Mouse (Mus musculus): ENCODE measurements around the gene Fkbp6.

Gene Fkbp6

DNA sequence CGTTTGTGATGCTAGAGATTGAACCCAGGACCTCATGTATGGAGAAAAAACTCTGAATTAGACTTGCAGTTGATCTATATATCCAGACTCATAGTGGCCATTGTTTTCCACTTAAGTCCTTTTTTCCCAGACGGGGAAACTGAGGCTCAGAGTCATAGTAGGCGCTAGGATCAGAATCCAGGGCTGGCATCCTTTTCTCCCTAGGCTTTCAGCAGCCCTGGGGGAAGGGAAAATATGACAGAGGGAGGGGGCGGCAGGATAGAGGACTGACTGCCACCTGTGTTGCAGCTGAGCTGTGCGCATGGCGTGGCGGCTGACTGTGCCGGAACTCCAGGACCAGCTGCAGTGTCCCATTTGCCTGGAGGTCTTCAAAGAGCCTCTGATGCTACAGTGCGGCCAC is 3.2 kb upstream of the Fkbp6 start, which contains the start of gene Trim50:
Gene Trim50, plus strand, starts transcription at position 301 of the 400 bp plus-strand sequence.
- DNase-seq (ENCODE audit: low spot score), result no peak

DNA sequence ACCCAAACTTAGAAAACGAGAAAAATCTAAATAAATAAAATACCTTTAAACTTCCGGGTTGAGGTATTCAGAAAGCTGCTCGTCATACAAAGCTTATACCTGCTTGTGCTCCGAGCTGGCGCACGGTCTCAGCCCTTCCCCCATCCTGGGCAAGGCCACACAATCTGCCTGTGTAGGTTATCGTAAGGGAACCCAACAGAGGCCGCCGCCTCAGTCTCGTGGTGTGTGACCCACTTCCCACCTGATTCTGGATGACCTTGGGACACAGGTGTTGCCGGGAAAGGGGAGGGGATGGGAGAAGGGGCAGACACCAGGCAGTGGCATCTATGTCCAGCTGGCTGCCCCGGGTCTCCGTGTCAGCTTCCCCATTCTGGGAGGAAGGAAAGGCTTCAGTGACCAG is 1.8 kb upstream of the Fkbp6 start:
- DNase-seq (ENCODE audit: low spot score), result peak; percentile 44

DNA sequence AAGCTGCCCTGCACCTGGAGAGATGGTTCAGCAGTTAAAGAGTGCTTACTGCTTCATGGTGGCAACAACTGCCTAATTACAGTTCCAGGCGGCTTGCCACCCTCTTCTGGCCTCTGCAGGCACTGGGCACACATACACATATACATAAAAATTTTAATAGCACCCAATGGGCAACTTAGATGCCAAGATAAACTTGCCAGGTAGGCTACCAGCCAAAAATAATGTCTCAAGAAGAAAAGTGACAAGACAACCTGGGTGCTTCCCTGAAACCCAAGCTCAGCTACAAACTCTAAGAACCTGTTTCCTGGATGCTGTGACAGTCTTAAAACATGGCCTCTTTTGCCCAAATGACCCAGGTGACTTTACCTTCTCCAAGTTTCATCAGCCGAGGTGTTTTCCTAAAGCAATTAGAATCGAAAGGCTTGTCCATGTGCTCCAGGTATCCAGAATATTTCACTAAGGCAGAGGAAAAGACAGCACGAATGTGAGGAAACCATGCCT is 2.3 kb downstream of the Fkbp6 start:
- no peak for DNase-seq (ENCODE audit: low spot score)

DNA sequence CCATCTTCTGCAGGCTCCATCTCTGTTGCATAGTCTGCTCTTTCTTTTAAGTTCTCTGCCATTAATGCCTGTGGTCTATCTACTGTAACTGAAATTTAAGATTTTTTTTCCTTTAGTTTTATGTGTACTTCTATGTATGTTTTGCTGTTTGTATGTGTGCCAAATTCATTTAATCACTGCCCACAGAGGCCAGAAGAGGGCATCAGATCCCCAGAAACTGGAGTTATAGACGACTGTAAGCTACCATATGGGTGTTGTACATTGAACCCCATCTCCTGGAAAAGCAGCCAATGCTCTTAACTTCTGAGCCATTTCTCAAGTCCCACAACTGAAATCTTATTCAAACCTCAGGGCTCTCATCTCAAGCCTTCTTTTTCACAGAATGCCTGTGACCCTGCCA is 3.4 kb downstream of the Fkbp6 start:
- DNase-seq (ENCODE audit: low spot score), result no peak

DNA sequence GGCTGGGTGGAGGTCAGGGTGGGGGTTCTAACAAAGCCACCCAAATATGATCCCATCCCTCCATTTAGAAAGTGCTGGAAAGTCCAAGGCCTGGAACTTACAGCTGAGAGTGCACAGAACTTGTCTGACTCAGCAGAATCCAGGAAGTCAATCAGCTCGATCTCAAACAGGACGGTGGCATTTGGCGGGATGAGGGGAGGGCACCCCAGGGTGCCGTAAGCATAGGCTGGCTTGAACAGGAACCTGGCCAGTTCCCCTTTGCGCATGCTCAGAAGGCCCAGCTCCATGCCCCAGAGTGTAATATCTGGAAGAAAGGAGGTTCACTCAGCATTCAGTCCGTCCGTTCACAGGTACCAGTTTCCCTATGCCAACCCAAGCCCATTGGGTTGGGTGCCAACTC is 3.9 kb downstream of the Fkbp6 start:
- DNase-seq (ENCODE audit: low spot score), result no peak

DNA sequence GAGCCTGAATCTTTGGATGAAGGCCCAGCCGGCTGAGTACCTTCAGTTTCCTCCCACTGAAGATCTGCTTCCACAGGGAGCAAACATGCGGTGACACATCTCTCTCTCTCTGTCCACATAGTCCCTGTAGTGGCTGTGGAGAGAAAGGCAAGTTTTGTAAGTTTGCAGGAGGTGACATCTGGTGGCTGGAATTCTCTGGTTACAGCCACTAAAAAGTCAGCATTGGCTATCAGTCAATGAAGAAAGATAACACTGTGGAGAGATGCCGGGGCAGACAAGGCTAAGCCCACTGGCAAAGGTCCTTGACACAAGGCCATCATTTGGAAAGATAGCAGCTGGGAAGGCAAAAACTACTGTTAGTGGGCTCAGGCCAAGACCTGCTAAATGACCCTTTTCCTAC is 12.3 kb downstream of the Fkbp6 start:
- peak; percentile 29 for DNase-seq (ENCODE audit: low spot score)

DNA sequence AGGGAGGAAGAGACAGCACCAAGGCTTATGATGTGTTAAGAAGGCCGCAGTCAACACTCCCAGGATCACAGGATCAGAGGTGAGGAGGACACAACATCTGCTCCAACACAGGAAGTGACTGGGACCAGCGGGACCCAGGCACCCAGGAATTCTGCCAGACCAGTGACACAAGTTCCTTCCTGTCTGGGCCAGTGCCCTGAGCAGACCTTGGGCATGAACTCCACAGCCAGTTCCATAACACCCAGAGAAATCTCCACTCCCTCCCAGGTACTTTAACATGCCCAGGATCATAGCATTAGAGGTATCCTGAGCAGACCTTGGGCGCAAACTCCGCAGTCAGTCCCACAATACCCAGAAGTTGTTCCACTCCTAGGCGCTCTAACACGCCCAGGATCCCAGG is 18.7 kb downstream of the Fkbp6 start:
- DNase-seq (ENCODE audit: low spot score), result no peak

DNA sequence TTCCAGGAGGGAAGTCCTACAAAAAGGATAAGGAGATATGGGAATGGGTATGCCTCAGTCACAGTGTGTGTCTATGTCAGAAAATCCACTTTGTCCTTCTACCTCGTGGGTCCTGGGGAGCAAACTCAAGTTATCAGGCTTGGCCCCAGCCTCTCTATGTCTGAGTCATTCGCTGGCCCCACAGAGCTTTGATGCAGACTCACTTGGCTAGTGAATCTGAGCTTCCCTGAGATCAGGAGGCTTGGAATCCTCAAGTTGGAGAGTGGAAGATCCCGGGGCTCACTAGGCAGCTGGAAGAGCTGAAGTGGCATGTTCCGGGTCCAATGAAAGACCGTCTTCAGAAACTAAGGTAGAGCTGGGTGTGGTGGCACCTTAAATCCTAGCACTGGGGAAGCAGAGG is 19.6 kb downstream of the Fkbp6 start:
- DNase-seq (ENCODE audit: low spot score), result no peak

DNA sequence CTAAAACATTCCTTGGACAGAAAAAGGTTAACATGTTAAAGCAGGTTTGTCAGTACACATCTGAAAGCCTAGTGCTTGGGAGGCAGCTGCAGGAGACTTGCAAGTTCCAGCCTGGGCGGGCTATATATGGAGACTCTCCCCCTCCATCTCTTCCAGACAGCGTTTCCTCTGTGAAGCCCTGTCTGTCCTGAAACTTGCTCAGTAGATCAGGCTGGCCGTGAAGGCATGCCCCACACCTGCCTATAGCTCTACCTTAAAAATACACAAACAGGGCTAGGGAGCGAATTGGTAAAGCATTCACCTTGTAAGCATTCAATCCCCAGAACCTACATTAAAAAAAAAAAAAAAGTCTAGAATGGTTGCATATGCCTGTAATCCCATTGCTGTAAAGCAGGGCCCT is 20.4 kb downstream of the Fkbp6 start:
- DNase-seq (ENCODE audit: low spot score), result no peak

DNA sequence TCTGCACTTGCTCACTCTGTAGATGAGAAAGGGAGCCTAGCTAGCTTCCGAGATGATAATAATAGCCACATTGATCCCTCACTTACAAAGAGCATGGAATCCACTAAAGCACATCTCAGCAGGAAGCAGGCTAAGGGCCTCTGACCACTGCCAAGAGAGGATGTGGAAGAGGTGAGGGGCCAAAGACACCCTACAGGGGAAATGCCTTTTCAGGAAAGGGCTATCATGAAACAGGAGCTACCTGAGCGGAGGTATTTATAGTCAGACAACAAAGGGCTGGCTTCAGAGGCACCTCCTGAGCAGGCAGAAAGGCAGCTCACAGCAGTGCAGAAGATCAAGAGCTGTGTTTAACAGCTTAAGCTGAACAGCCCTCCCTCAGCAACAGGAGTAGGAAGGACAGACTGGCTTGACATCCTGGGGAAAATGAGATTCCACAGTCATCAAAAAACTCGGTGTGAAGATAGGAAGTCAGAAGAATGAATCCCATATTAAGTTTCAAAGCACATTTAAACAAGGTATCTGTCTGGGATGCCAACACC is 23.7 kb downstream of the Fkbp6 start:
- no peak for DNase-seq (ENCODE audit: low spot score)

DNA sequence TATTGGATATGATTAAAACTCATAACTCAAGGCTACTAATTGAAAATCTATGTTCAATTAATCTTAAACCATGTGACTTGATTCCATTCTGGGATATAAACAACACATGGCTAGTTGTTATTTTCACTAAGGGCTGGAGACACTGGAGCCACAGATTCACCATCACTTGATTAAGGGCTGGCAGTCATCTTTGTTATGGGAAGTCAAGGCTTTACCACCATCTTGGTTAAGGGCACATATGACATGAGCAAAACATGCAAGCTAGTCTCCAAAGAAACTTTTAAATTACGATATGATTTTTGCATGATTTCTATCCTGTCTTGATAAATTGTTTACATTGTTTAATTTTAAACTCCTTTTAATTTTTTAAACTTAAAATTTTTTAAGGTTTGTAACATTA is 27.6 kb downstream of the Fkbp6 start:
- no peak for DNase-seq (ENCODE audit: low spot score)

DNA sequence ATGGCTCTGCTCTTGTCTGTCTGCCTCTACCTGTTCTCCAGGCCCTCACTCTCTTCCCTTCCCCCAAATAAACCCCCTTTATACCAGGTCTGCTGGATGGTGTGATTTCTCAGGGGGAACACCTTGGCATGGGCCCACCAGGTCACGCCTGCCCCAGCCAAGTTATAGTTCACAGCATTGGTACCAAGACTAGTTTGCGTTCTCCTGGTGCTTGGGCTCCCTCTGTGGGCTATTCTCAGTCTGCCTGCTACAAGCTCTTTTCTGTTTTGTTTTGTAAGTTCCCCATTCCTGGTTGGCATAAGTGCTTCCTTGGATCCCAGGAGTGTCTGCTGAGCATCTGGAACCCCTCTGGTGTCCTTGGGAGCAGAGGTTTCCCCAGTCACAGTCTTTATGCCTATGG is 30.0 kb downstream of the Fkbp6 start:
- DNase-seq (ENCODE audit: low spot score), result no peak

DNA sequence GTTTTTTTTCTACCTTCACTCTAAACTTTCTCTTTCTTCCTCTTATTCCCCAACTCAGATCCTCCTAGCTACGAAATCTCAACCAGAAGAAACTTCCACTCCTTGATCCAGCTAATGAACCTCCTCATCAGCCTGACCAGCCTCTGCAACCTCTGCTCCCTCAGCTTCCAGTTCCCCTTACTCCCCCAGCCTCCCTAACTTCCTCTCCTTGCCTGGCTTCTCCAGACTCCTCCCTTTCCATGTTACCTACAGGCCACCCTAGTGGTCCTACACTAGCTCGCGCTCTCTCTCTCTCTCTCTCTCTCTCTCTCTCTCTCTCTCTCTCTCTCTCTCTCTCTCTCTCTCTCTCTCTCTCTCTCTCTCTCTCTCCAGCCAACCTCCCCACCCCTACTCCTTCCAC is 33.7 kb downstream of the Fkbp6 start:
- no peak for DNase-seq (ENCODE audit: low spot score)

DNA sequence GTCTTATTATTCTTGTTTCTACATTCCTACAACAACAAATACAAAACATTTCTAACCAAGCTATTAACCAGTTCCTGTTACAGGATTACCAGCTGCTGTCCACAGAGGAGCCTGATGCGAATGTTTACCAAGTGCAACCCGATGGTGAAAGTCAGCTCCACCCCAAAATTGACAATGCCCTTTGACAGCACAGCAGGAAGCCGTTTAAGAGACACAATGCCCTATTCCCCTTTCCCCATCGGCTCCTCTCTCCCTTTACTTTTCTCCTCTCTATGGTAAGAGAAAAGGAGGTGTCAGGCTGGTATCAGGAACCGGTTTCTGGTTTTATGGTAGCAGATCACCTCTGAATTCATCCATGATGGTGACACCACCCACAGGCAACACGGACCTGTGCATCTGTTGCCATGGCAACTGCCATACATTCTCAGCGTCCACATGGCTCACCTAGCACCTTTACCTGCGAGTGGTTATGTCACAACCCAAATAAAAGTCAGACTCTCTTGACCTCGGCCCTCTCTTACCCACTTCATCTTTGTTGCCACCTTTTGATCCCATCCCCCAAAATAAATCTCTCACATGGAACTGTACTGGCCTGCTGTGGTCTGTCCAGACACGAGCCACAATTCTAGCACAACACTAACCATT is 43.4 kb downstream of the Fkbp6 start:
- no peak for DNase-seq (ENCODE audit: low spot score)

DNA sequence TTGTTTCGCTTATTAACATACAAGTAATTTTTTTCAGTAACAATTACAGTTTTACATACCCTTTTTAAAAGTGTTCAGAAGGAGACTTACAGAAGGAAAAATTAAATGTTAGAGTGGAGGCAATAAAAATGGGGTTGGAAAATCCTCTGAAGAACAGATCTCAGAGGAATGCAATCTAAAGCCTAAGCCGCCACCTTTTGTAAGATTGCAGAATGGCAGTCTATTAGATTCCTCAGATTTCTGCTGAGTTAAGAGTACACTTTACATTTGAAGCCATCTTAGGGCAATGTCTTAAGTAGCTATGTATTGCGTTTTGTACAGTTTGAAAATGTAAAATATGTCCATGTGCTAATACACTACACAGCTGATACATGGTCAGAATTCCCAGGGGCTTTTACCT is 47.4 kb downstream of the Fkbp6 start:
- no peak for DNase-seq (ENCODE audit: low spot score)

DNA sequence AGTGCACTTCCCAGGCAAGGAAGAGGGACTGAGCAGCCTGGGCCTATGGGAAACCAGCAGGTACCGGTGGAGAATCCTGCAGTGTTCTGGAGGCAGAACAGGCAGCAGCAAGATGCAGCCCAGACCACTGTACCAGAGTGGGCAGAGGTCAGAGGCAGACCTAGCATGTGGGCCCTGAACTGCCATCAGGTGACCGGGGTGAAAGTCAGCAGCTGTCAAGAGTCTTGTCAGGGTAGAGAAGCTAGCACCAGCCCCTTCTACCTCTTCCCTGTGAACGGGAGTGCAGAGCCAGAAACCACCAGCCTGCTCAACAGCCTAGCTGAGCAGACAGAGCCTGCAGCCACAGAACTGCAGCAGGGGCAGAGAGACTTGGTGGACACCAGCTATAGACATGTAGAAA is 47.9 kb downstream of the Fkbp6 start:
- DNase-seq (ENCODE audit: low spot score), result no peak

DNA sequence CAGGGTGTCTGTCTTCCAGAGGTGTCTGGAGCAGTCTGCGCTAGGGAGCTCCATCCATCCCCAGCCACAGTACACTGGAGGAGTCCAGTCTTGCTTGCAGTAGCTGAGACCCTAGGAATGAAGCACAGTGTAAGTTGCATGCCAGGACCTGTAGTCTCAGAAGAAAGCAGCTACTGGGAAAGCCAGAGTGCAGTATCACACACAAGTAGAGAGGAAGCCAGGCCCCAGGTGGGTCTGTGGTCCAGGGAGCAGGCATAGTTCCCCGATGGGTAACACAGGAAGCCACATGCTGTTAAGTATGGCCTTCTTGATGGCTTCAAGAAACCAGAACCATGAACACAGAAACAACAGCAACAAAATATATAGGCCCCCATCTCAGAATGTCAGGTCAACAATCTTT is 57.8 kb downstream of the Fkbp6 start:
- no peak for DNase-seq (ENCODE audit: low spot score)

DNA sequence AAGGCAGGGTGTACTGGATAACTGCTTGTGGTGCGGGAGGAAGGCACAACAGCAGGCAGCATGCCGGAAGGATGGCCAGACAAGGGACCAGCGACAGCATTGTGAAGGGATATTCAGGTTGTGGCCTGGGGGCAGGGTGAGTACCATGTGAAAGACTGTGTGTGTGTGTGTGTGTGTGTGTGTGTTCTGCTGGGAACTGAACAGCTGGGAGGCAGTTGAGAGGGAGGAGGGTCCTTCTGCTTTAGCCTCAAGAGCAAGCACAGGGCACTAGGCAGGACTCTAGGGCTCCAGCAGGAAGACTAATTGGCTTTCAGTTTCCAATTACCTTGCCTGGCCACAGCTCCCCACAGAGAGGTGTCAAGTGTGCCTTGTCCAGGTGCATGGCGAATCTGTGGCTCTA is 58.7 kb downstream of the Fkbp6 start:
- DNase-seq (ENCODE audit: low spot score), result no peak

DNA sequence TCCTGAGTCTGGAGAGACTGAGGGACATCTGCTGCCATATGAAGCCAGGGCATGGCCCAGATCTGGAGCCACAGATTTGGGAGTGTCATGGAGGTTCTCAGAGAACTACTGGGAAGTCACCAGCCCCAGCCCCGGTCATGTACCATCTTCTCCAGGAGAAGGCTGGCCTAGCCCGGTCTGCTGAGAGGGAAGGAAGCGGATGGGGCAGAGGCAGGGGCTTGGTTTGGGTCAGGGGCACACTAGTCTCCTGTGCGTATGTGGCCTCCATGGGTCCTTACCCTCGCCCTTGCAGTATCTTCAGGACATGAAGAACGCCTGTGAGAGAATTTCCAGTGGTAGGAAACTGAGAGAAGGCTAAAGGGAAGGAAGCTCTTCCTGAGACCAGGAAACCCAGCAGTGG is 59.1 kb downstream of the Fkbp6 start:
- no peak for DNase-seq (ENCODE audit: low spot score)

DNA sequence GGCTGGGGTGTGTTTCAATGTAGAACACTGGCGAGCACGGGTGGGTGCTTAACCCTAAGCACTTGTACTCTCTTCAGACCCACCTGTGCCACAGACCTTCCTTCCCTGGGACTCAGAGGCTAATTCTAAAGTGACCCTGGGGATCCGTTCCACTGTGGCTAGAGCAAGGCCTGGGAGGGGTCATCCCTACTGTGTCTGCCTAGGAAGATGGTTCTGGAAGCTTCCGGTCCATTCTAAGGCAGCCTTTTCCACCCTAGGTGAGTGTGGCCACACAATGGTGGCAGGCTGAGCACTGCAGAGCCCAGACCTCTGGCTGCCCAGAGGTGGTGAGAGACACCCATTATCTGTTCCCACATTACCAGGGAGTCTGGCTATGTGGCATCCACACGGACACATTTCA is 62.9 kb downstream of the Fkbp6 start:
- no peak for DNase-seq (ENCODE audit: low spot score)

DNA sequence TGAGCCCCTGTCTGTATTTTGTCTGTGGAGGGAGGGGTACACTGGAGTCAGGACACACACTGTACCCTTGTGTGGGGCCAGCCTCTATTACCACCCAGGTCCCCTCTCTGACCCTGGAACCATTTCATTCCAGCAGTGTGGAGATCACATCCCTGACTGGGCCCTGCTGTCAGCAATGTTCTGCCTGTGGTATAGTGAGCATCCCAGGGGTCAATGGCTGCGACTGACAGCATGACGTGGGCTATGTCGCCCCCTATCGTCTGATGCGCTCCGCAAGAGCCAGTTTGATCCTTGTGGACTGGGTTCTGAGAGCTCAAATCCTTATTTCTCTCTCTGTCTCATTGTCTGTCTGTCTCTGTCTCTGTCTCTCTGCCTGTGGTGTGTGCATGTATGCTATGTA is 63.7 kb downstream of the Fkbp6 start:
- DNase-seq (ENCODE audit: low spot score), result peak; percentile 79

DNA sequence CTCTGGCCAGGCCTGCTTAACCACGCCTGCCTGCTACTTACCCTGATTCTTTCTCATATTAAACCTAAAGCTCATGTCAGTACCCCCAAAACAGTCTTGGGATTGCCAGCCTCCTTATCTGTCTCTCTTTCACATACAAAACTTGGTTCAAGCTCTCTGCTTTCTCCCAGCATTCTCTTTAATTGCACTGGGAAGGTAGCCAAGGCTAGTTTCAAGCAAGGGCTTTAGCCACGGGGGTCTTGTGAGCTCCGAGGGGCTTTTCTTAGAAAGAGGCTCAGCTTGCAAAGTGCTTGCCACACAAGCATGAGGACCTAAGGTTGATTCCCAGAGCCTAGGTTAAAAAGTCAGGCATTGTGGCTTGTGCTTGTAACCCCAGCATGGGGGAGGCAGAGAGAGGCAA is 64.6 kb downstream of the Fkbp6 start:
- no peak for DNase-seq (ENCODE audit: low spot score)

DNA sequence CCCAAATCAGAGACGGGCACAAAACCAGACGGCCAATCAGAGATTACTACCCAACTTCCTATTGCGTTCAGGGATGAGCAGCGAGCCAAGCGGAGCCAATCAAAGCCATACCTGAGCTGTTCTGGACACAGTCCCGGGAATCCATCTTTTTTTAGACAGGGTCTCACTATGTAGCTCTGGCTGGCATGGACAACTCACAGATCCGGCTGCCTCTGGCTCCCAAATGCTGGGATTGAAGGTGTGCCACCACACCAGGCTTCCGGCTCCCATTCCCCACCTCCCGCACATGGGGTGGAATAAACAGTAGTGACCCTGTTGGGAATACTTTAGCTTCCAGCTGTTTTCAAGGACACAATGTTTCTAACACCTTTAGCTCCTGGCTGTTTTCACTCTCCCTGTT is 69.6 kb downstream of the Fkbp6 start:
- DNase-seq (ENCODE audit: low spot score), result no peak

DNA sequence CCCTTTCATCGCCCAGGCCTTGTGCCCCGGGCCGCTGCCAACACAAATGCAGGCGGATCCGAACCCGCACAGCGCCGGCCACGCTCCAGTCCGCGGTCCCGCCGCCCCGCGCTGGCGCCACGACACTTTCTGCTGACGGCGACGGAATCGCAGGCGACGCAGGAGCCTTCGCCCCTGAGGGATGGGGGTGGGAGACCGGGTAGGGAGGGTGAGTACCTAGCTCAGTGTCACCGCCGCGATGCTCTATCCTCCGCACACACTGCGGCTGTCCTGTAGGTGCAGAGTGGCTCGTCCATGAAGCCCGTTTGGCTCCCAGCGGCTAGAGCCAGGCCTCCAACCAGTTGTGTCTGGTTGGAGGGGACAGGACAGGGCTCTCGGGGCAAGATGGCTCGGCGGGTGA is 73.2 kb downstream of the Fkbp6 start:
- no peak for DNase-seq (ENCODE audit: low spot score)

Measured in ovary, postnatal 36 days (tissue).